Mouse (Mus musculus): ENCODE data around the gene Vsnl1. TPM values are rescaled to one million over a fixed set of nuclear protein-coding genes. Genes with fewer than 3 reads are reported as not detected.

The Vsnl1 gene
- 0.08 TPM in 2 replicates for polyA plus RNA-seq (2012; rRNA removed)

DNA sequence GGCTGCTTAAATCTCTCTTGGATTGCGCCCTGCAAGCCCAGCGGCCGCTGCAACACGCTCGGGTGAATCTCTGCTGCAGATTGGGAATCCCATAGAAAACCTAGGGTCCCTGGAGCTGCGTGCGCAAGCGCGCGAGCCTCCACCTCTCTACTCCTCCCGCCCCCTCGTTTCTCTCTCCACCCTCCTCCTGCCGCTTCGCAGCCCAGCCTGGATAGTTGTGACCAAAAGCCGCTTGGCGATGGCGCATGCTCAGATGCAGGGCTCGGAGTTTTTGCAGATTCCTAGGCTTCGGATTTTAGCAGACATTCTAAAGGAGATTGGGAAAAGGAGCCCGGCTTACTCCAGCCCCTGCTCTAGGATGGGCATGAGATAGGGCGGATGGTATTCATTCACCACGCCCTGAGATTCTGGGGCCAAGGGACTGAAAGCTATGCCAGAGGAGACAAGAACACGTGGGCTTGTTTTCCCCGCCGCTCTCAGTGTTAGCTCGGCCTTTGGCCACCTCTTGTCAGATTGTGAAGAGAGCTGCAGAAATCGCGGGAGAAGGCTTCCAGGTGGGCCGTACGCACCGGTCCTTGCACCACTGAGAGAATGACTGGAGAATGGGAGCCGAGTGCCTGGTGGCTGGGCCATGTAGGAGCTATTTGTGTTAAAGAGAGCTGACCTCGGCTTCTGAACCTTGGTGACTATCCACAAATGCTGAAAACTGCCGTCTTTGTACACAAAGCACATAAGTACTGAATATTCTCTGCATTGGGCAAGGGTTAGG, at the start of gene Vsnl1:
Vsnl1 (minus strand) TSS at position 117 of the 769 bp plus-strand sequence.
- Histone ChIP-seq H3K27ac (ENCODE audit: insufficient read depth, low read depth, low read length) (no peak within 1 kb of the TSS), H3K4me3 (ENCODE audit: insufficient read depth, low read depth, low read length) (no peak within 1 kb of the TSS), H3K27me3 (replicated peaks; ENCODE audit: control insufficient read depth, insufficient read depth, low read length) (no peaks in the 10 kb centered on the region; the same call in 1 of the 2 replicates), H3K4me1 (ENCODE audit: control insufficient read depth, insufficient read depth, low read length) (no peaks in the 10 kb centered on the region), H3K36me3 (ENCODE audit: control insufficient read depth, insufficient read depth, low read length) (no peaks in the 10 kb centered on the region)
- 2% methylated on average over 34 of the region's 34 CpGs for WGBS
- TF ChIP-seq POLR2A (IDR thresholded peaks at IDR 0.05; ENCODE audit: low read depth, low read length) (no peak), CTCF (conservative IDR thresholded peaks at IDR 0.05; ENCODE audit: insufficient read depth, insufficient read length, low read depth, low read length) (no peak)
- peak; percentile 43 for DNase-seq

GRCm38 (mm10) chr12:11456632-11457031, 20.2 kb upstream of the Vsnl1 start:
- 0 out of 2 replicates have a peak, but pooled peaks cover 2% of the 10 kb centered on the region for H3K27me3 ChIP-seq (replicated peaks; ENCODE audit: control insufficient read depth, insufficient read depth, low read length)
- WGBS, result 74% methylated on average over 4 of the region's 4 CpGs
- TF ChIP-seq POLR2A (IDR thresholded peaks at IDR 0.05; ENCODE audit: low read depth, low read length) (no peak), CTCF (conservative IDR thresholded peaks at IDR 0.05; ENCODE audit: insufficient read depth, insufficient read length, low read depth, low read length) (no peak)

DNA sequence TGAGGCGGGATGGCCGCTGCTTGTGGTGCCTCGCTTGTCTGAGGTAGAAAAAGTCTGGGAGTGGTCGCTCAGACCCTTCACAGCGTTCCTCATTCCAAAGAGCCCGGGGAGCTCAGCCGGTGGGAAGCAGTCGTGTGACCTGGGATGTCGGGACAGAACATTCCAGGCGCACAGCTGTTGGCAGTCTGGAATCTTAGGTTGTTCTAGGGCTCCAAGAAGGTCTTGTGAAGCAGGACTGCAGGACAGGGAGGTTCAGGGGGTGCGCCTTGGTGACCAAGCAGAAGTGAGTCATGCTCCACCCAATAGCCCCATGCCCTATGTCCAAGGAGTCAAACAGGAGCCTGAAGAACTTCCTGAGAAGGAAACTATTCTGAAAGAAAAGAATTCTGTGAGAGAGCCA, 19.8 kb upstream of the Vsnl1 start:
- 4% methylated on average over 11 of the region's 11 CpGs for WGBS
- Histone ChIP-seq H3K4me3 (ENCODE audit: insufficient read depth, low read depth, low read length) (peak overlapping the region; percentile 32), H3K27me3 (replicated peaks; ENCODE audit: control insufficient read depth, insufficient read depth, low read length) (0 out of 2 replicates have a peak, but pooled peaks cover 2% of the 10 kb centered on the region), H3K27ac (ENCODE audit: insufficient read depth, low read depth, low read length) (no peak overlapping the region), H3K36me3 (ENCODE audit: control insufficient read depth, insufficient read depth, low read length) (no peaks in the 10 kb centered on the region), H3K4me1 (ENCODE audit: control insufficient read depth, insufficient read depth, low read length) (peaks cover 4% of the 10 kb centered on the region; the same call in 1 of the 2 replicates)
- DNase-seq, result no peak
- TF ChIP-seq POLR2A (IDR thresholded peaks at IDR 0.05; ENCODE audit: low read depth, low read length), result no peak
- no peak for TF ChIP-seq CTCF (conservative IDR thresholded peaks at IDR 0.05; ENCODE audit: insufficient read depth, insufficient read length, low read depth, low read length)

More at GRCm38 (mm10) chr12:11456632-11457031, 20.2 kb upstream of the Vsnl1 start:
- no peaks in the 10 kb centered on the region for H3K36me3 ChIP-seq (ENCODE audit: control insufficient read depth, insufficient read depth, low read length)
- no peak for DNase-seq
- peaks cover 4% of the 10 kb centered on the region; the same call in 1 of the 2 replicates for H3K4me1 ChIP-seq (ENCODE audit: control insufficient read depth, insufficient read depth, low read length)
- H3K4me3 ChIP-seq (ENCODE audit: insufficient read depth, low read depth, low read length), result no peak overlapping the region
- no peak overlapping the region for H3K27ac ChIP-seq (ENCODE audit: insufficient read depth, low read depth, low read length)

DNA sequence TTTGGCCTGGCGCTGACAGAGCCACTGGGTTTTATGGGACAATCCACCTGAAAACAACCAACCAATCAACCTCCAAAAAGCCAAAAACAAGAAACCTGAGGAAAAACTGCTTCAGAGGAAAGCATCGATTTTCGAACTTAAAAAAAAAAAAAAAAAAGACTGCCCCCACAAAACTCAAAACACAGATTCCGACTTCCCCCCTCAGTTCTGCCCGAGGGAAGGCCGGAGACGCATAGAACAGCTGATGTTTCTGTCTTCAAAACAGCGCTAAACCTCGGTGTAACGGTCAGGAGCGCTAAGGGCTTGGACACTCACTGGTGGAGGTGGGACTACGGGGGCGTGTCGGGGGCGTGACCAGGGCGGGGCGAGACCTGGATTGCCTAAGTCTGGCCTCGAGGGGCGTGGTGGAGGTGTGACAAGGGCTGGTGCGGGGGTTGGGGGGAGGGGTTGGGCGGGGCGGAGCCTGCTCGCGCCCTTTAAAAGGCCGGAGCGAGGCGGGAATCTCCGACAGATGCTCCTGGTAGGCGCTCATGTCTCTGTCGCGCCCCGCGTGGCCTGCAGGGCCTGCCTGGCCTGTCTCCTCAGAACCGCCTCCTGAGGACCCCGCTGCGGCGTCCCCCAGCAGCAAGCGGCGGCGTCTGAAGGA, 19.3 kb upstream of the Vsnl1 start, which contains the start of gene Rad51ap2:
Rad51ap2 (plus strand) TSS at position 531 of the 646 bp plus-strand sequence.
- H3K27me3 ChIP-seq (replicated peaks; ENCODE audit: control insufficient read depth, insufficient read depth, low read length), result 0 out of 2 replicates have a peak, but pooled peaks cover 2% of the 10 kb centered on the region
- 1% methylated on average over 40 of the region's 40 CpGs for WGBS
- no peak within 1 kb of the TSS for H3K27ac ChIP-seq (ENCODE audit: insufficient read depth, low read depth, low read length)
- peaks cover 4% of the 10 kb centered on the region; the same call in 1 of the 2 replicates for H3K4me1 ChIP-seq (ENCODE audit: control insufficient read depth, insufficient read depth, low read length)
- no peak for TF ChIP-seq POLR2A (IDR thresholded peaks at IDR 0.05; ENCODE audit: low read depth, low read length)
- TF ChIP-seq CTCF (conservative IDR thresholded peaks at IDR 0.05; ENCODE audit: insufficient read depth, insufficient read length, low read depth, low read length), result no peak
- peak within 1 kb of the TSS; percentile 32 for H3K4me3 ChIP-seq (ENCODE audit: insufficient read depth, low read depth, low read length)
- no peaks in the 10 kb centered on the region for H3K36me3 ChIP-seq (ENCODE audit: control insufficient read depth, insufficient read depth, low read length)
- DNase-seq, result peak; percentile 90

GRCm38 (mm10) chr12:11454146-11454545, 17.7 kb upstream of the Vsnl1 start:
- 51% methylated on average over 5 of the region's 5 CpGs for WGBS
- Histone ChIP-seq H3K4me3 (ENCODE audit: insufficient read depth, low read depth, low read length) (no peak overlapping the region), H3K36me3 (ENCODE audit: control insufficient read depth, insufficient read depth, low read length) (no peaks in the 10 kb centered on the region), H3K27ac (ENCODE audit: insufficient read depth, low read depth, low read length) (no peak overlapping the region), H3K27me3 (replicated peaks; ENCODE audit: control insufficient read depth, insufficient read depth, low read length) (0 out of 2 replicates have a peak, but pooled peaks cover 2% of the 10 kb centered on the region), H3K4me1 (ENCODE audit: control insufficient read depth, insufficient read depth, low read length) (peaks cover 4% of the 10 kb centered on the region; the same call in 1 of the 2 replicates)
- DNase-seq, result no peak
- TF ChIP-seq POLR2A (IDR thresholded peaks at IDR 0.05; ENCODE audit: low read depth, low read length) (no peak), CTCF (conservative IDR thresholded peaks at IDR 0.05; ENCODE audit: insufficient read depth, insufficient read length, low read depth, low read length) (no peak)

DNA sequence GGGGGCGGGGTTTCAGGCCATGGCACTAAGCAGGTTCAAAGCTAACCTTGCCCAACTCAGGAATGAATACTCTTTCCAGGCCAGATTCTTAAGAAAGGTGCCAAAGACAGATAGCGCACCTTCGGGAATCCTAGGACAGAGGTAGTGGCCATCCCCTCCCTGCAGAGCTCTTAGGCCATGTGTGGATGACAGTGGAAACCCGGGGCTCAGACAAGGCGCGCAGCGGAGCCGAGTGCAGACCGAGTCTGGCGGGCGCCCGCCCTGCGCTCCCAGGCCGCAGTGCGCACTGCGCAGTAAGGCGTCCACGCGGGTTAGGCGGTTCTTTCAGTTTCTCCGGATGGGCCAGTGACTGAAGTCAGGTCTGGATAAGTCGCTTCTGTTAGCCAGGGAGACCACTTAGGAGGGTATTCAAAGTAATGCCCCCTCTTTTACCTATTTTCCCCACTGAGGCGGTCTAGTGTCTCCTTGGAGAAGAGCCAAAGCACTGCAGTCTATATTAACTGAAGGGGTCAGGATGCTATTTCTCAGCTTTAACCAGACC, 1.6 kb upstream of the Vsnl1 start:
- Histone ChIP-seq H3K36me3 (ENCODE audit: control insufficient read depth, insufficient read depth, low read length) (no peaks in the 10 kb centered on the region), H3K27ac (ENCODE audit: insufficient read depth, low read depth, low read length) (no peak overlapping the region), H3K27me3 (replicated peaks; ENCODE audit: control insufficient read depth, insufficient read depth, low read length) (no peaks in the 10 kb centered on the region; the same call in 1 of the 2 replicates), H3K4me3 (ENCODE audit: insufficient read depth, low read depth, low read length) (no peak overlapping the region), H3K4me1 (ENCODE audit: control insufficient read depth, insufficient read depth, low read length) (no peaks in the 10 kb centered on the region)
- 26% methylated on average over 23 of the region's 23 CpGs for WGBS
- TF ChIP-seq POLR2A (IDR thresholded peaks at IDR 0.05; ENCODE audit: low read depth, low read length) (no peak), CTCF (conservative IDR thresholded peaks at IDR 0.05; ENCODE audit: insufficient read depth, insufficient read length, low read depth, low read length) (no peak)
- DNase-seq, result no peak
